Mouse (Mus musculus) v-Abl transformed pro-B cells (cell line): ENCODE results near the gene Cacna1c.

ENCODE experiments used
- in situ Hi-C, 2 experiments: fragments of 400-800 bp; cut with MboI; formaldehyde crosslinking; loops; one replicate each; pipeline ENCODE4 v1.15.1; 2025; ENCODE audit not compliant: unreplicated experiment in 2 of 2

Gene Cacna1c

DNA sequence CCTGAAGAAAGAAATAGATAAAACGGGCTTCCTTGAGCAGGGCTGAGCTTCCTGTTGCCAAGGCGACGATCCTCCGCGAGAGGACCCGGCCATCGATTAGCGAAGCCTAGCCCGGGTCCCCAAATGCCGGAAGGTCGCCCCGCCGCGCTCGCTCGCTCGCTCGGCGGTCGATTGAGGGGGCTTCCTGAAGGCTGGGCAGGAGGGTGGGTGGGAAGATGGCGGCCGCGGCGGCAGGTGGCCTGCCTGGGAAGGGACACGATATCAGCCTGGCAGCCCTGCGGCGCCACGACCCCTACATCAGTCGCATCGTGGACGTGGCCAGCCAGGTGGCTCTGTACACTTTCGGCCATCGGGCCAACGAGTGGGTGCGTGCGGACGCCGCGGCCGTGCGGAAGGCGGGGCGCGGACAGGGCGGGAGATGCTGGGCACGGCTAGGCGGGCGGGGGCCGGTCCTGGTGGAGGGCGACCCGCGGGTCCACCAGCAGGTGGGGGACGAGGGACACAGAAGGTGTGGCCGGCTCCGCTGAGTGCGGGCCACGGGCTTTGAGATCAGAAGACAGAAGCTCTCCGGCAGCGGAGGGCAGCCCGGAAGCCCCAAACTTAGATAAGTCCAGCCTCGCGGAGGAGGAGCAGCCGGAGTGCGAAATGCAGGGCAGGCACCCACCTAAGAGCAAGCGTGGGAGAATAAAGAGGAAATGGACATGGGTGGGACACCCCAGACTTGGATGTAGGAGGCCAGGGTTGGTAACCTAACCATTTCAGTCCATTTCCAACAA lies 21.0 kb downstream of the Cacna1c start, which contains the start of gene Dcp1b:
Gene Dcp1b (plus strand): TSS at position 176 of the 776 bp plus-strand sequence.
- in situ Hi-C loops = no loop called here

DNA sequence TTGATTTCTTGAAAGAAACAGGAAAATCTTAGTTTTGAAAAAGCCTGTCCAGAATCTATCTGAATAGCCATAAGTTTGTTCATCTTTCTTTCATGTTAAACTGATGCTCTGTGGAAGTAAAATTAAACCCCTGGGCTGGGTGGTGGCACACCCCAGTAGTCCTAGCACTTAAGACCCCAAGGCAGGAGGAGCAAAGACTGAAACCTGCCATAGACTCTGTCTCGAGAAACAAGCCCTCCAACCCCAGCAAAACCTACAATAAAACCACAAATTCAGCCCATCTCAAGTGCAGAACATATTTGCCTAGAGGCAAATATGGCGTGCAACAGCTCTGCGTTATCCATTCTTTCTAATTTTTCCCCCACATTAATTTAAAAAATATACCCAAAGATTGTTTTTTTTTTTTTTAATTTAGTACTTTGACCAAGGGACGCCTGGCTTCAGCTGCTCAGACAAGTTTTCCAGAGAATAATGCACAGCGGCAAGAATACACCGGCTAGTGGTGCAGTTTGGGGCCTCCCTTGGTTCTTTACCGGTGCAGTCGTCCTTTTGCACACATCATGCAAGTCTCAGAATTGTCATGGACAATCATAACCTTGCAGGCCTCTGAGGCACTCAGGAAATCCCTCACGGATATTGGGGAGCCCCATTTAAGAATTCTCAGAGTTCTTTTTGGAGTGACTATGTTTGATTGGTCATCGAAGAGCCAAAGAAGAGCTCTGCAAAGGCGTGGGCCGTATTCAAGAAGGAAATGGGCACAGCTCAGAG lies 21.7 kb downstream of the Cacna1c start:
- in situ Hi-C loops = no loop called here

DNA sequence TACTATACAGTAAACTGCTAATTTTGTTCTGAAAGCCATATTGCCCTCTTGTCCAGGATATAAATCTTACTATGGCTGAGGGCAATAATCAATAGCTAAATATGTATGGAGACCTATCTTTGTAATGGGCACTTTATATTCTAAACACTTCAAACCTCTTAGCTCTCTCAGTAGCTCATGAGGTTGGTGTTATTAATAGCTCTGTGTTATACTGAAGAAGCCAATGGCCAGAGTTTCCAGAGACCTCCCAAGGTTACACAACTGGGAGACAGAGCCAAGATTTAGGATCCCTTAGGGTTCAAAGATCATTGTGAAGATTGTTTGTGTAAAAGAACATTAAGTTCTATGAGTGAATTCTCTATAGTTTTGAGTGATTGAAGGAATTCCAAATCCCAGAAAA lies 30.5 kb downstream of the Cacna1c start:
- in situ Hi-C loops = no loop called here

DNA sequence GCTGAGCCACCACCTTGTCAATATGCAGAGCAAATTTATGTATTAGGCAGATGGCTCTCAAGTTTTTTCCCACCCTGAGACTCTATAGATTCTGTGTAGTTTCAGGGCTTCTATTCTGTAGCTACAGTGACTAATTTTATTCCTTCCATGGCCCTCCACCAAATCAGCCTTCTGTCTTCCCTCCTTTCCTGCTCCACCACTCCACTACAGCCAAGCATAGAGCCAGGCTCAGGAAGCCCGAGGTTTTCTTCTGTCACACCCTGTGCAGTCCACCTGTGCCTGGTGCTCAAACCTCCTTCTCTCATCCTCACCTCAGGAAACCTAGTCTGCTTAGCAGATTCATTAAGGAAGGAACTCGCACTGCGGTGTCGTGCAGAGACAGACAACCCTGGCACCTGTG lies 51.1 kb downstream of the Cacna1c start:
- in situ Hi-C loops = no loop called here

DNA sequence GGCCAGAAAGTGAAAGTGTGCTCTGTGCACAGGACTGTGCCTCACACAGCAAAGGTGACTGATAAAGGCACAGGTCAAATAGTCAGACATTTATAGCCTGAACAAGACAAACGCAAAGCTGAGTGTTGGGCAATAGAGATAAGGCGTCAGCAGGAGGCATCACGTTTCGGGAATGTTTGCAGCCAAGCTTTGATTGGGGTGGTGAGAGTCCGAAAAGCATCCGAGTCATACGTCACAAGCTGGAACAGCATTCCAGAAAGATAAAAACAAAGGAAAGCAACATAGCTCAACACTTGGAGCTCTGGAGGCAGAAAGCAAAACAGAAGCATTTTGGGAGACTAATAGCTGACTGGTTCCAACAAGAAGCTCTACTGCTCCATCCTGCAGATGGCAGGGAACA lies 56.7 kb downstream of the Cacna1c start:
- in situ Hi-C loops = no loop called here

DNA sequence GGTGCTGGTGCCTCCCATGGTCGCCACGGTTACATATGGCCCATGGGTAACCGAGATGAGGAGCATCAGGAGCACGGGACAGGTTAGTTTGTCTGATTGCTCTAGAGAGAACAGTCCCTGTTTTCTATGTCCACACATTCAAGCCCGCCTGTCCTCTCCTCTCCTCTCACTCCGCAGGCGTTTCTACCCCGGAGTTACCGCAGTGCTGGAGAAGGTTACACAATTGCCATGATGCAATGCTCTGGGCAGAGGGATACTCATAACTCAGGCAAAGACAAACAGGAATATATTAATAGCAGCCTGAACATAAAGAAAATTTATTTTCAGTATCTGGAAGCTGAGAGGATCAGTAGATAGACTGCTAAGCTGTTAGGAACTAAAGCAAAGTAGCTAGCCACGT lies 58.5 kb downstream of the Cacna1c start:
- in situ Hi-C loops = no loop called here

DNA sequence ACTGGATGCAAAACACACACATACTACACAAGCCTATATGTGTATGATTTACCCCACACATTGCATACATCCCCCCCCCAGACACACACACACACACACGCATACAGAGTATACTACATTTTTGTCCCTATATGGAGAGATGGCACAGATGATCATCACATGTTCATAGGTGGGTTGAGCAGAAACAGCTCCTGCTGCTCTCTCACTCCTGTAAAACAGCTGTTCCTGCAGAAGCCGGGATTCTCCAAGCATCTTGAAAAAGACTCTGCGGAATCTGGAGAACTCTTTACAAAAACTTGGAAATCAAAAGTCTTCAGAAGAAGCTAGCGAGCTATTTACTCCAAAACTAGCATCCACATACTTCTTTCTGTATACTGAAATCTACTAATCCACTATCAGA lies 63.4 kb downstream of the Cacna1c start:
- in situ Hi-C loops = no loop called here

DNA sequence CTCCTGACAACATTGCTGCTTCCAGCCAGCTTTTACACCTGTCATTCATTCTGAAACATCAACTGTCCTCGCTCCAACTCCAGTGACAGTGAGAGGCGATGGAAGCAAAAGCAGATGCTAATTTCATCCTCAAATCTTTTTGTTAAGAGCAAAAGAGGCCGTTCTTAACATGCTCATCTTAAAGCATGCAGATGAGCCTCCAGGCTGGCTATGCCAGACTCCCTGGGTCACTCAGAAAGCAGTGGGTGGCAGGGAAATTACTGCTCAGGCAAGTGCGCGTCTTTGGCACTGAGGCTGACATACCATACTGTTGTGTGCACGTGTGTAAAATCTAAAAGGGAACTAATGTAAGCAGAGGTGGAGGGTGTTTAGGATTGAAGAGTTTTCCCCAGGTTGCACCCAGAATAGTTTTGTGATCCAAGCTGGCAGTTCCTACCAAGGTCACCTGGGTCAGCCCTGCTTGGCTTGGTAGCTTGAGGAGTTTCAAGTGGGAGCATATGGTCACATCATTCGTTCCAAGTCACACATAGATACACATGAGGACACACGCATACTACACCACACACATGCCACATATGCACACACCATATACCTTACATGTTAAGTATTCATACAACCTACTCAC lies 64.0 kb downstream of the Cacna1c start:
- in situ Hi-C loops = no loop called here

DNA sequence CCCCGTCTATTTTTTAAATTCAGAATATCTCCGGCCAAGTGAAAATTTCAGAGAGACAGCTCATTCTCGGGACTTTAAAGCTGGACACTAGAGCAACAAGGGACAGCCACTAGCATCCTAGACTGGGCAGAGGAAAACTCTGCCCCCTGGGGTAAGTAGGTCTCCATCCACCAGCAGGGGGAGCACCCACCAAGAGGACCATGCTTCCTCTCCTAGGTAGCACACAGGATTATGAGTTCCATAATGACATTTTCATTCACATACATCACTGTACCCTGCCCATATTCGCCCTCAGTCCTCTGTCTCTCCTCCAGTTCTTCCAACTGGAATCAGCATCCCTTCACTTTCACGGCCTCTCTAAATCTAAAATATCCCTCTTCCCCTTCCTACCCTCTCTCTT lies 66.6 kb downstream of the Cacna1c start:
- in situ Hi-C loops = loop anchor here in 1 of 2 experiments (5.0 kb wide), 1 partner anchor 303 kb away; no protein-coding TSS in a partner anchor

DNA sequence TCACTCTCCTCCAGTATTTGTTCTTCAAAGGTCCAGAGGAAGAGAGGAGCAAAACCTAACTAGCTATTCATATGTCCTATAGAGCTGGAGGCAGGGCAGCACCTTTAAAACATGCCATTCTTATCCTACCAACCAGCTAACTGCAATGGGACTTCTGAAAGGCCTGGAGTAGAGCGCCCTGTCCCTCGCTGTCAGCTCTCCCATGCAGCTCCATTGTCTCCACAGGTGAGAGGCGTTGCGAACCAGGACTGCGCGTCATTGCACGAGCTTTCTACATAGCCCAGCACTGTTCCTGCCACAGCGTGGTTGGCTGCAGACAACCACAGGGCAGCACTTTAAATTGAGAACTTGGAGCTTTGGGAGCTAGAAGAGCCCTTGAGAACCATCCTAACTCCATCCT lies 67.7 kb downstream of the Cacna1c start:
- in situ Hi-C loops = loop anchor here in 1 of 2 experiments (5.0 kb wide), 1 partner anchor 304 kb away; no protein-coding TSS in a partner anchor

DNA sequence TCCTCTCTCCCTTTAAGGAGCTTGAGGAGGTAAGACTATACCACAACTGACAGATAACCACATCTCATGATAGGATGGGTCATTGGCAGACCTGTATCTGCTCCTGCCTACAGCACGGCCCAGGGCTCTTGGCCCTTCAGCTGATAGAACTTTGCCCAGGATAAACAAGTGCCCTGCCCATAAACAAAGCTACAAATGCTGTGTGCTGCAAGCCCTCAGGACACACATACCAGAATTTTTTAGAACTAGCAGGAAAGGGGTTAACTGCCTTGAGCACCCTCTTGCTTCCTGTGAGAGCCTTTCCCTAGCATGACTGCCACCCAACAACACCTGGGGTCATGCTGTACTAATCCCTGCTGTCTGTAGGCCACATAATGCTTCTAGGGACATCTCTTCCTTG lies 68.1 kb downstream of the Cacna1c start:
- in situ Hi-C loops = loop anchor here in 1 of 2 experiments (5.0 kb wide), 1 partner anchor 304 kb away; no protein-coding TSS in a partner anchor

DNA sequence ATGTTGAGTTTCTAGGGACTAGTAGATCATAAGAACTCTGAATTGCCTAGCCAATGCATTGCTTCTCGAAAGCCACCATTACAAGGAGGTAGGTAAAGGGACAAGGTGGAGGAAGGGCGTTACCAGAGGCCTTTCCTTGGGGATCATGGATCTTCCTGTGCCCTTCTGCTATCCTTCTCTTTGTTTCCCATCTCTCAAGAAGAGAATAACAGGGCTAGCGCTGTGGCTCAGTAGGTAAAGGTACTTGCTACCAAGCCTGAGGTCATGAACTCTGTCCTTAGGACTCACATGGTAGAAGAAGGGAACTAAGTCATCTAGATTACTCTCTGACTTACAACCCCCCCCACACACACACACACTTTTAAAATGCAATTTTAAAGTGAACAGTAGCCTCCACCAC lies 69.2 kb downstream of the Cacna1c start:
- in situ Hi-C loops = loop anchor here in 1 of 2 experiments (5.0 kb wide), 1 partner anchor 305 kb away; no protein-coding TSS in a partner anchor

DNA sequence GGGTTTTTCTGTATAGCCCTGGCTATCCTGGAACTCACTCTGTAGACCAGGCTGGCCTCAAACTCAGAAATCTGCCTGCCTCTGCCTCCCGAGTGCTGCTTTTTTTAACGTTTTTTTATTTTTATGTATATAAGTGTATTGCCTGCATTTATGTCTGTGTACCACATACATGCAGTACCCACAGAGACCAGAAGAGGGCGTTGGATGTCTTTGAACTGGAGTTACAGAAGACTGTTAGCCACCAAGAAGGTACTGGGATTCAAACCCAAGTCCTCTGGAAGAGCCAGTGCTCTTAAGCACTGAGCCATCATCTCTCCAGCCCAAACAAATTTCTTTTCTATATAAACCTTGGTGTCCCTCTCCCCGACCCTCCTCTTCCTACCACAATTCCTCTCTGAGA lies 77.8 kb downstream of the Cacna1c start:
- in situ Hi-C loops = no loop called here

DNA sequence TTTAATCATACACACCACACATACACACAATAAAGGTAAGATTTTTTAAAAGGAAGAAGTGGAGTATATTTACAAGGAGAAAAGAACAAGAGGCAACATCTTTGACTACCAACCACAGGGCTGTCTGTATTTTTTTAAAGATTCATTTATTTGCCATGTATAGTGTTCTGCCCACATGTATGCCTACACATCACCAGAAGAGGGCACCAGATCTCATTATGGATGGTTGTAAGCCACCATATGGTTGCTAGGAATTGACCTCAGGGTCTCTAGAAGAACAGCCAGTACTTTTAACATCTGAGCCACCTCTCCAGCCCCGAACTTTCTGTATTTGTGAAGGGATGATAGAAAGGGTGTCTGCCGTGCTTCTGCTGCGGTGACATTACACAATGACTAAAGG lies 79.9 kb downstream of the Cacna1c start:
- in situ Hi-C loops = no loop called here

DNA sequence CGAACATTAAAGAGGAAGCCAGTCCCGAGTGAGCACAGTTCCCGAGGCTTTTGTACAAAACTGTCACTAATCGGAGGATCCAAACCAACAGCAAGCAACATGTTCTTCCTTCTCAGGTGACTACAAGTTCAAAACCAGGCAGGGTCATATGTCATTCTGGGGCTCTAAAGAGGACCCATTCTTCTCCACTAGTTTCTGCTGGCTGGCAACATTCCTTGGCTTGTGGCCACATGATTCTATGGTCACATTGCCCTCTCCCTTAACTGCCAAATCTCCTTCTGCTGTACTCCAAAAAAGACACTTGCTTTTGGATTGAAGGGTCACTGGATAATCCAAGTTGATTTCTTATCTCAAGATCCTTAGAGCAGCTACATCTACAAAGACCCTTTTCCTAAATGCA lies 82.9 kb downstream of the Cacna1c start:
- in situ Hi-C loops = no loop called here

DNA sequence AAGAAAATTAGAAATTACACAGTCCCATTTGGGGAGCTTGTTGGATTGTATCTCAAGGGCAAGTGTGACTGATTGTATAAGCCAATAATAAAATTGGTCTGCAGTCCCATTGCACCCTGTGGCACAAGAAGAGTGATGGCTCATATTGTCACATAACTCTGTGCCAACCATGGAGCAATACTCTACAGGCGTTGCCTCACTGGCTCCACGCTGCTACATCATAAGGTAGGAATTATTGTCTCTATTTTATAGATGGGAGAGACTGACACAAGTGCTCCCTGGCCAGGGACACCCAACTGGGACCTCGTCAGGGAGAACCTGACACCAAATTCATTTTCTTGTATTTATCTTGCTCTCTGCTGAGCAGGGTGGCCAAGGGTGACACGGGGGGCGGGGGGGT lies 85.8 kb downstream of the Cacna1c start:
- in situ Hi-C loops = no loop called here

DNA sequence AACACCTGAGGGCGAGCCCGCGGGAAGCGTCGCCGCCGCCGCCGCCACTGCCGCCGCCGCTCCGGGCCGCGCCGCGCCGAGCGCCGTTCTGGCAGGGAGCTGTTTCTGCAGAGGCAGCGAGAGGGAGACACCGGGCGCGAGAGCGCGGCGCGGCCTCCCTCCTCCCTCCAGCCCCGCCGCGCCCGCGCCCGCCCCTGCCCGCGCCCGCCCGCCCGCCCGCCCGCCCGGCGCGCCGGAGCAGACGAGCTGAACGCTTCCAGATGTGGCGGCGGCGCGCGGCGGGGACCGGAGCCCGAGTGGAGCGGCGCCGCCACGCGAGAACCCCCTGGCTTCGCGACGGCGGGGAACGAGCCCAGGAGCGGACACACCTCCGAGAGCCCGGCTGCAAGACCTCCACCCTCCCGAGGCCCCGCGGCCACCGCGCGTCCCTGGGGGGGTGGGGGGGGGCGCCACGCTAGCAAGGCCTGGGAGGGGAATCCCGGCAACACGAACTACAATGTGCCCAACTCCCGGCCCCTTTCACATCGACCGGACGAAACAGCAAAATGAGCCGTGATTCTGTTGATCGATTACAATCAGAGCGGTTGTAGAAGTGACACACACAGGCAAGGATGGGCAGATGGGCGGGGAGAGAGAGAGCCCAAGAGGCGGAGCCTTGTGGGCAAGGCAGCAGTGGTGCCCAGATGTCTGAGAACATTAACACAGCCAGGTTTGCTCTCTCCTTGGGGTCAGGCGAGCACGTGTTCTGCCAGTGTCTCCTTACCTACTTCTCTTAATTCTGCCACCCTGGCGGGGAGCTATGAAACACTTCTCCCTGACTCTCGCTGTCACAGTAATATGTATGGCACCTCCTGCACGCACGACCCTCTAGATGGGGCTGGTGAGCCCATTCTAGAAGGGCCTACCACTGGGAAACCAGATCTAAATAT lies 87.5 kb downstream of the Cacna1c start:
- in situ Hi-C loops = no loop called here

DNA sequence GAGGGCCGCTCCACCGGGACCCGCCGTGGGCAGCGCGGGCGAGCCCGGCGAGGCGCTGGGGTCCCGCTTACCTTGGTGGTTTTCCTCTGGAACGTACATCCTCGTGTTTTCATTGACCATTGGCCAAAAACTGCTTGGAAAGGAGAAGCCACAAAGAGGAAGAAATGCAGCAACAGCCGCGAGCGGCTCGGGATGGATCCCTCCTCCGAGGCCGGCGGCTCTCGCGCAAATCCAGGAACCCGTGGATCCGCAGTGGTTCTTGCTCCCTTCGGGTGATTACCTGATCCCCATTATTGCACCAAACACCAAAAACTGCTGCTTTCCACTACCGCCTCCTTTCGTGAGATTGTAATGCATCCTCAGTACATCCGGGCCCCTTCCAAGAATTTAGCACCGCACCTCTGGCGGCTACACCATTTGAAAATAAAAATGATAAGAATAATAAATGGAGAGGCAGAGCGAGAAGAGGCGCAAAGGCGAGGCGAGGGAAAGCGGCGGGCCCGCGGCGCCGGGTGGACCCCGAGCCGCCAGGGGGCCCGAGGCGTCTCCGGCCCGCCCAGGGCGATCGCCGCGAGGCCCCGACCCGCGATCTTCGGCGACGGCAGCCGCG lies 88.3 kb downstream of the Cacna1c start:
- in situ Hi-C loops = no loop called here

DNA sequence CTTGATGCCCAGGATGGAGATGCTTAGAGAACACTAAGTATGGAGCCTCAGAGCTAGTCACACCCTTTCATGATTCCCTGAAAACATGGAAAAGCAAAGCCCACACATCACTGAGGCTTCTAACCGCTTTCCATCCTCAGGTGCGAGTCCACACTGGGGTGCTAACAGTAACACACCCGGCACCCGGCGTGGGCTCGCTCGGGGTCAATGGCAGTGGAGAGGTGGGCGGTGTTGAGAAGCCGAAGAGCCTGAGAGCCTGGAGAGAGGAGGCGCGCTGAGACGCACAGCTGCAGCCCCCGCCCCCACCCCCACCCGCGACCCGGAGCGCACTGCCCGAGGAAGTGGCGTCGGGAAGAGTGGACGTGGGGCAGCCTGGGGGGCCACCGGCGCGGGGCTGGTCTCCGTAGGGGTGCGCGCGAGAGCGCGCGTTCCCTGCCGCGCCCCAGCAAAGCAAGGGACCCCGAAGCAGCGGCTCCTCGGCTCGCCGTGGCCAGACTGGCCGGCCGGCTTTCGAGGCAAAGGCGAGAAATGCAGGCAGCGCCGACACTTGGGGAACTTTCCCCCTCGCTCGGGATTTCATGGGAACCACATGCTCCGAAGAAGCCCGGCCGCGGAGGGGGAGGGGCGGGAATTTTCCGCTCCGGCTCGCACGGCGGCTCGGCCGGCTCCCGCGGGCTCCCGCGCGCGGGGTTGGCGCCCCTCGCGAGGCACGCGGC lies 88.9 kb downstream of the Cacna1c start:
- in situ Hi-C loops = no loop called here
